Mouse (Mus musculus) midbrain, postnatal 0 days (tissue): ENCODE data around the gene L3hypdh. TPM values are rescaled to one million over a fixed set of nuclear protein-coding genes. Genes with fewer than 3 reads are reported as not detected.

Experiments
- ATAC-seq: fragments of 200-750 bp; cut with Nextera tagmentation; 2 replicates; pipeline ENCODE4 v1.8.0; 2017; ENCODE audit warnings: moderate number of reproducible peaks, mild to moderate bottlenecking, moderate TSS enrichment, moderate library complexity; ENCODE audit not compliant: low FRiP score
- DNase-seq: peaks from one replicate; pipeline ENCODE4 v3.0.0-alpha.2; 2015; ENCODE audit warnings: low spot score
- H3K27ac ChIP-seq: fragments of 300-500 bp; sonication (generic); 2 replicates; pipeline ENCODE4 v1.5.1; 2014; ENCODE audit warnings: low read depth, mild to moderate bottlenecking, low read length, mixed read lengths
- H3K27me3 ChIP-seq: fragments of 300-500 bp; sonication (generic); 2 replicates; pipeline ENCODE4 v1.6.1; 2014; ENCODE audit warnings: low read length, control low read depth, mixed read lengths; ENCODE audit not compliant: insufficient read depth
- H3K36me3 ChIP-seq: fragments of 300-500 bp; sonication (generic); 2 replicates; pipeline ENCODE4 v1.6.1; 2014; ENCODE audit warnings: low read length, control low read depth, mixed read lengths; ENCODE audit not compliant: insufficient read depth
- H3K4me1 ChIP-seq: fragments of 300-500 bp; sonication (generic); 2 replicates; pipeline ENCODE4 v1.6.1; 2014; ENCODE audit warnings: mild to moderate bottlenecking, control low read depth, antibody characterized with exemption, low read length, mixed read lengths; ENCODE audit not compliant: insufficient read depth
- H3K4me2 ChIP-seq: fragments of 300-500 bp; sonication (generic); 2 replicates; pipeline ENCODE4 v1.6.1; 2014; ENCODE audit warnings: low read depth, mild to moderate bottlenecking, low read length, mixed read lengths; ENCODE audit not compliant: poor library complexity, severe bottlenecking
- H3K4me3 ChIP-seq: fragments of 300-500 bp; sonication (generic); 2 replicates; pipeline ENCODE4 v1.5.1; 2014; ENCODE audit warnings: low read depth, mild to moderate bottlenecking, low read length, moderate library complexity
- H3K9ac ChIP-seq: fragments of 300-500 bp; sonication (generic); replicated peaks from 2 replicates; pipeline ENCODE4 v1.6.1; 2014; ENCODE audit warnings: mild to moderate bottlenecking, low read length, moderate library complexity, mixed read lengths; ENCODE audit not compliant: poor library complexity, severe bottlenecking
- H3K9me3 ChIP-seq: fragments of 300-500 bp; sonication (generic); 2 replicates; pipeline ENCODE4 v1.6.1; 2016; ENCODE audit warnings: low read length, control low read depth
- CTCF ChIP-seq: IDR thresholded peaks from 2 replicates; pipeline ENCODE4 v1.5.1; 2016; ENCODE audit warnings: antibody characterized with exemption, mild to moderate bottlenecking
- WGBS: fragments of 180-500 bp; shearing (Covaris S2); extraction: QIAGEN DNeasy Blood & Tissue Kit; methylation state at CpG from one replicate; pipeline ENCODE4 v1.1.7; 2014; 5-methylcytosine and 5-hydroxymethylcytosine counted together
- polyA plus RNA-seq: library from polyadenylated mRNA; unstranded; fragments of >200 nt; fragmentation: Nextera tagmentation; extraction: Ambion mirVana; gene quantifications from 2 replicates; pipeline ENCODE4 v1.2.1, GENCODE M21; 2015
- total RNA-seq: library from RNA; depleted of rRNA; stranded (reverse); fragments of >200 nt; gene quantifications from 2 replicates; pipeline ENCODE4 v1.2.3, GENCODE M21; 2014

L3hypdh gene
- total and polyA plus RNA-seq, 2 experiments from 2014 or later = 6.9 to 13.0 TPM

- Histone ChIP-seq H3K4me1 (no peaks in the 10 kb centered on the region), H3K36me3 (no peaks in the 10 kb centered on the region), H3K4me2 (peak within 1 kb of the TSS; percentile 87), H3K9me3 (no peaks in the 10 kb centered on the region), H3K27ac (peak within 1 kb of the TSS; percentile 95), H3K9ac (peak within 1 kb of the TSS; percentile 91), H3K27me3 (no peaks in the 10 kb centered on the region), H3K4me3 (peak within 1 kb of the TSS; percentile 69)
- DNase-seq (peak; percentile 92), ATAC-seq (peak; percentile 92)
- WGBS = under 1% methylated on average over 94 of the region's 94 CpGs
- peak; percentile 87 for TF ChIP-seq CTCF
These were observed 14.6 kb downstream of the L3hypdh start, which contains the start of gene Gpr135 for GRCm38 (mm10) chr12:72070327-72071269. Gene Gpr135, minus strand, starts transcription at chr12:72071125.

GRCm38 (mm10) chr12:72069626-72070326 is 15.5 kb downstream of the L3hypdh start:
- peak; percentile 82 for ATAC-seq
- Histone ChIP-seq H3K9me3 (no peaks in the 10 kb centered on the region), H3K27ac (peak overlapping the region; percentile 95), H3K4me3 (peak overlapping the region; percentile 69), H3K4me2 (peak overlapping the region; percentile 87), H3K9ac (peak overlapping the region; percentile 91), H3K36me3 (no peaks in the 10 kb centered on the region), H3K27me3 (no peaks in the 10 kb centered on the region), H3K4me1 (no peaks in the 10 kb centered on the region)
- no peak for DNase-seq
- no peak for TF ChIP-seq CTCF
- WGBS = 4% methylated on average over 40 of the region's 40 CpGs

- WGBS = 82% methylated on average over 1 of the region's 1 CpGs
- DNase-seq (no peak), ATAC-seq (no peak)
- Histone ChIP-seq H3K36me3 (no peaks in the 10 kb centered on the region), H3K27ac (no peak overlapping the region), H3K4me1 (no peaks in the 10 kb centered on the region), H3K27me3 (no peaks in the 10 kb centered on the region), H3K9ac (no peak overlapping the region), H3K4me2 (no peak overlapping the region), H3K4me3 (no peak overlapping the region), H3K9me3 (no peaks in the 10 kb centered on the region)
- TF ChIP-seq CTCF = no peak
These were observed 27.5 kb downstream of the L3hypdh start for GRCm38 (mm10) chr12:72057780-72058179.

DNA sequence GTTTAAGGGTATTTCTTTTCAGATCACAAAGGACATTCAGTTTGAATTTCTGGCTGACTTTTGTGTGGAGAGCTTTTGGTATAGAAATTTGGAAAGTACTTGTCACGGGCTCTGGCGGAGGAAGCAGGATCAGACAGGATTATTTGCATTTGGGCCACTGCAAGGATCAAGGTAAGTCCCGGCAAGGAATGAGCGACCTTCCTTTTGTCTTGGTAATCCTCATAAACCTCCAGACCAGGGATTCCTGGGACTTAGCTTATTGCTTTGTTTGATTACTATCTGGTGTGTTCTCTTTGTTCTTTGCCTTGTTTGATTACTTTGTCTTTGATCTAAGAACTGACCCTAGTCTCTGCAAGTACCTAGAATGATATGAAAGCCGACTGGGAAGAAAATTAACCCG is 31.4 kb downstream of the L3hypdh start:
- H3K9me3 ChIP-seq = 0 out of 2 replicates have a peak, but pooled peaks cover 4% of the 10 kb centered on the region
- ATAC-seq = no peak

GRCm38 (mm10) chr12:72053303-72053702 is 31.9 kb downstream of the L3hypdh start:
- Histone ChIP-seq H3K27ac (no peak overlapping the region), H3K4me2 (no peak overlapping the region)
- DNase-seq = peak; percentile 39

More for the DNA sequence above, 31.4 kb downstream of the L3hypdh start:
- Histone ChIP-seq H3K27ac (no peak overlapping the region), H3K27me3 (no peaks in the 10 kb centered on the region), H3K9ac (no peak overlapping the region), H3K36me3 (no peaks in the 10 kb centered on the region), H3K4me2 (no peak overlapping the region), H3K4me3 (no peak overlapping the region), H3K4me1 (no peaks in the 10 kb centered on the region)
- WGBS = 17% methylated on average over 6 of the region's 6 CpGs
- DNase-seq = no peak
- no peak for TF ChIP-seq CTCF

More at GRCm38 (mm10) chr12:72053303-72053702, 31.9 kb downstream of the L3hypdh start:
- H3K27me3 ChIP-seq = no peaks in the 10 kb centered on the region
- WGBS = 39% methylated on average over 6 of the region's 6 CpGs
- H3K36me3 ChIP-seq = no peaks in the 10 kb centered on the region
- peak; percentile 67 for TF ChIP-seq CTCF
- H3K9me3 ChIP-seq = 0 out of 2 replicates have a peak, but pooled peaks cover 4% of the 10 kb centered on the region
- no peak overlapping the region for H3K9ac ChIP-seq
- no peaks in the 10 kb centered on the region for H3K4me1 ChIP-seq
- no peak for ATAC-seq
- no peak overlapping the region for H3K4me3 ChIP-seq
